Mouse (Mus musculus) liver, embryonic 14.5 days (tissue): Measurements from ENCODE around the gene Ecm2.

Experiments
- CTCF ChIP-seq: IDR thresholded peaks from 2 replicates; pipeline ENCODE4 v1.5.1; 2016; ENCODE audit warnings: antibody characterized with exemption, low read depth, control low read depth
- EP300 ChIP-seq: IDR thresholded peaks from 2 replicates; pipeline ENCODE4 v1.6.1; 2016; ENCODE audit warnings: antibody characterized with exemption, low read depth

GRCm38 (mm10) chr13:49546517-49546916, 41.9 kb downstream of the Ecm2 start:
- no peak for TF ChIP-seq CTCF
- TF ChIP-seq EP300, result no peak
